Mouse (Mus musculus): ENCODE results near the gene Ankfn1.

GRCm38 (mm10) chr11:89370941-89371340 is 406.5 kb downstream of the Ankfn1 start:
- TF ChIP-seq GATA1 (IDR thresholded peaks at IDR 0.05; ENCODE audit: low read length) (no peak), TAL1 (IDR thresholded peaks at IDR 0.05; ENCODE audit: low read length) (no peak)

Data from erythroblast, embryonic 14.5 days (primary cell).